Mouse (Mus musculus) myocyte (in vitro differentiated cells): Measurements from ENCODE around the gene Dph1.

Experiments used
- MYOD1 ChIP-seq, 3 experiments: IDR thresholded peaks; one replicate each; pipeline ENCODE4 v1.6.1; 2011; ENCODE audit warnings: control low read depth in 2 of 3, low read depth in 2 of 3, mild to moderate bottlenecking in 2 of 3, moderate library complexity in 1 of 3; ENCODE audit not compliant: insufficient read length in 2 of 3, control insufficient read depth in 1 of 3
- POLR2A ChIP-seq: IDR thresholded peaks from one replicate; pipeline ENCODE4 v1.6.1; 2011; ENCODE audit warnings: low read depth, mild to moderate bottlenecking, control low read depth, moderate library complexity; ENCODE audit not compliant: insufficient read length

DNA sequence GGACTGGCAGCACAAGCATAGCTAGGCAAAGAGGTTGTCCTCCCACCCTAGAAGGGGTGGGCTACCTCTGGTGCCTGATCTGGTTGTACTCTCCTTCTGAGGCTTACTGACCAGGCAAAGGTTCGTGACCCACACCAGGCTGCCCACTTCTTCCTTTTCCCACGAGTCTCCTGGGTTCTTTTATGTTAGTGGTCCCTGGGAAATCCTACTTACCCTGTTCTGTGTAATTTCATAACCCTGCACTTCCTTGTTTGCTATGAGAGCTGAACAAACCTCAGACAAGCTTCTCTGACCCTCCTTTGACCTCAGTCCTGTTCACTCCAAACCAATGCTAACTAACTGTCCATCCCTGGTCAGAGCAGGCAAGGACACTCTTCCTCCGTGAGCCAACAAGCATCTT, 50.0 kb downstream of the Dph1 start:
- TF ChIP-seq POLR2A (no peak), MYOD1 (IDR thresholded peaks at IDR 0.05; ENCODE audit: control insufficient read depth in 1 of 3, insufficient read length in 2 of 3, low read depth in 2 of 3) (no peak)
